Mouse (Mus musculus): ENCODE data around the gene Ak7.

DNA sequence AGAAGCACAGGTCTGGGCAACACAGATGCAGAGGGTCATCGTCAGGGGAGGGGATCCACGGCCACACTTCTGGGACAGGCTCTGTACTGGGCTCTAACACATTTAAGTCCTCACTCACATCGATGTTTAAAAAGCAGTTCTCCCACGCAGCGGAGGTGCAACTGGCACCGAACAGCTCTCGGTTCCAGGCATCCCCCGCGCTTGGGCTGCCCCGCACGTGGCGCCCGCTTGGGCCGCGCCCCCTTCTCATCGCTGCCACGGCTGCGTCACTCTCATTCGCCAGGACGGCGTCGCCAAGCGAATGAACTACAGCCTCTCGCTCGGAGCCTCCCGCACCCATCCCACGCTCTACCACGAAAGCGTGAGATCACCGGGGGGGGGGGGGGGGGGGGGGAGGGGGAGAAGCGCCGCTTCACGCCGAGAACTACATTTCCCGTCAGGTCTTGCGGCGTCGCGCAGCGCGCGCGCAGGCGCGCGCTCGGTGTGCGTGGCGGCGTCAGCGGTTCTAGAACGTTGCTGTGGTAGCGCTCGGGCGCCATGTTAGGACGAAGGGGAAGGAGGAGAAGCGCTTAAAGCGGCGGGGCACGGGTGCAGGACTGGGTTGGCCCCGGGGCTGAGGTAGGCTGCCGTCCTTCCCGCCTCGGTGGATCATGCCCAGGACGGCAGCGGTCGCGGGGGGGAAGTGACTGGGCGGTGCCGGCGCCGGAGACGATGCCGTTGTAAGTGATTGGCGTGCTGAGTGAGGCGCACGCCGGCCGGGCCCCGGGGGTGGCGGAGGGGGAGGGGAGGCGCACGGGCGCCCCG lies 78.6 kb downstream of the Ak7 start, which contains the start of gene Papola:
- TF ChIP-seq CTCF (IDR thresholded peaks at IDR 0.05; ENCODE audit: low read depth) (no peak), EP300 (IDR thresholded peaks at IDR 0.05; ENCODE audit: low read depth) (no peak)

All from liver, postnatal 0 days (tissue).